Mouse (Mus musculus): Measurements from ENCODE around the gene Cd46. TPM values are rescaled to one million over a fixed set of nuclear protein-coding genes. Genes with fewer than 3 reads are reported as not detected.

Gene Cd46
- polyA plus RNA-seq (2012; rRNA removed) = 0.50 and 0.95 TPM in 2 replicates

DNA sequence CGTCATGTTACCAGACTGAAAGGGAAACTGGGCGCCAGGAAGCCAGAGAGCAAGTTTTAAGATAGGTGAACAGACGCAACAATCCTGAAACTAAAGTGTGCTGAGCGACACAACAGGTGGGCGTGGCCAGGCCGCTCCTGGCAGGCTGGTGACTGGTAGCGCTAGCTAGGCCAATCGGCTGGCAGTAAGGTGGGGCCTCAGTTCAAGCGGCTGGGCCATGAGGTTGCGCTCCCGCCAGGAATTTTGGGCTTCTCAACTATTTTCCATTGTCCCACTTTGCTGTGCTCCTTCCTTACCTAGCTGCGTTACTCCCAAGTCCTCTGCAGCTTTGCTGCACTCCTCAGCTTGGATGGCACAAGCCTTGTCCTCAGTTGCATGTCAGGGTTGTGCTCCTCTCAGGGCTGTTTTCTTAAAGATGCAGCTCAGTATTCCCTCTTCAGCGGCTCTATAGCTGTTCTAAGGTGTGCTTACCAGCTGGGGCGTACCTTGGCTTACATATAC is at the start of gene Cd46:
TSS of gene Cd46 (minus strand) at position 30 of the 501 bp plus-strand sequence.
- 0 out of 2 replicates have a peak, but pooled peaks have one; percentile 34 for TF ChIP-seq POLR2A (IDR thresholded peaks at IDR 0.05; ENCODE audit: borderline replicate concordance, extremely low read depth, low read depth, low read length)
- TF ChIP-seq CTCF (IDR thresholded peaks at IDR 0.05; ENCODE audit: insufficient read depth, low read length) = no peak
- H3K4me3 ChIP-seq (replicated peaks; ENCODE audit: extremely low read depth, low read depth, low read length) = peak within 1 kb of the TSS; percentile 73
- WGBS = 3% methylated on average over 14 of the region's 14 CpGs
- peaks cover 5% of the 10 kb centered on the region; the same call in 1 of the 2 replicates for H3K4me1 ChIP-seq (ENCODE audit: control insufficient read depth, insufficient read depth, low read length)
- peak; percentile 78 for DNase-seq

GRCm38 (mm10) chr1:195132070-195132469 is 40.0 kb upstream of the Cd46 start:
- no peak for TF ChIP-seq CTCF (IDR thresholded peaks at IDR 0.05; ENCODE audit: insufficient read depth, low read length)
- TF ChIP-seq POLR2A (IDR thresholded peaks at IDR 0.05; ENCODE audit: borderline replicate concordance, extremely low read depth, low read depth, low read length) = no peak
- H3K4me3 ChIP-seq (replicated peaks; ENCODE audit: extremely low read depth, low read depth, low read length) = no peak overlapping the region
- DNase-seq = no peak
- WGBS = 18% methylated on average over 3 of the region's 3 CpGs
- H3K4me1 ChIP-seq (ENCODE audit: control insufficient read depth, insufficient read depth, low read length) = peaks cover 4% of the 10 kb centered on the region

GRCm38 (mm10) chr1:195131675-195132015 is 39.6 kb upstream of the Cd46 start:
- Histone ChIP-seq H3K4me3 (replicated peaks; ENCODE audit: extremely low read depth, low read depth, low read length) (peak overlapping the region; percentile 99), H3K4me1 (ENCODE audit: control insufficient read depth, insufficient read depth, low read length) (peaks cover 4% of the 10 kb centered on the region)
- WGBS = 17% methylated on average over 4 of the region's 4 CpGs
- TF ChIP-seq POLR2A (IDR thresholded peaks at IDR 0.05; ENCODE audit: borderline replicate concordance, extremely low read depth, low read depth, low read length) = no peak
- DNase-seq = no peak

DNA sequence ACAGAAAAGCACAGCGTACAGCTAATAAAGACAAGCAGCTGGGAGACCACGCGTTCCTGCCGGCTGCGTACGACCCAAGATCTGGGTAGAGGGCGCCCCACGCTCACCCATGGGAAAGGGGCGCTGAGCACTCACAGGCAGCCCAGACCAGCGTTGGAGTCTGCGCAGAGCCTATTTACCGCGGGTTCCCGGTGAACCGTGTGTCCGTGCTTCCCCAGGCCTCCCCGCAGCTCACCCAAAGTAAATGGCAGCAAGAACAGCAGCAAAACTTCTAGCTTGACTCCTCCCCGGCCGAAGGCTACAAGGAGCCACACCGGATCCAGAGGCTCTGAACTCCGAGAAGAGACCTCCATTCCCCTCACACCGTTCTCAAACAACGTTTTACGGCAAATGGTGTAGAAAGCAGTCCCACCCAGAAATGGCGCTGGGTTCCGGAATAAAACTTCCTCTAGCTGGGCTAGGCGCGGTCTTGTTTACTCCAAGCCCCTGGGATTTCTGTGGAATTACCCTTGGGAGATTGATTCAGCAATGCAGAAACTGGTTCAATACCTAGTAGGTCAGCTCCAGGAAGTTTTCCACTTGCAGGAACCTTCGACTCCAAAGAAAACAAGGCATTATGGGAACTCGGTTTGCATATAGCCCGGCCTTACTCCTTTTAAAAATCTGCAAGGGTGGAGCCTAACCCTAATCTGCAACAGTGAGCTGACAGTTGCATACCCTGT is 39.1 kb upstream of the Cd46 start, which contains the start of gene Cr1l:
TSS of gene Cr1l (minus strand) at position 634 of the 722 bp plus-strand sequence.
- H3K4me1 ChIP-seq (ENCODE audit: control insufficient read depth, insufficient read depth, low read length) = peaks cover 4% of the 10 kb centered on the region
- TF ChIP-seq CTCF (IDR thresholded peaks at IDR 0.05; ENCODE audit: insufficient read depth, low read length) (peak; percentile 42; the same call in 1 of the 2 replicates), POLR2A (IDR thresholded peaks at IDR 0.05; ENCODE audit: borderline replicate concordance, extremely low read depth, low read depth, low read length) (peak; percentile 90; the same call in 1 of the 2 replicates)
- H3K4me3 ChIP-seq (replicated peaks; ENCODE audit: extremely low read depth, low read depth, low read length) = peak within 1 kb of the TSS; percentile 99
- DNase-seq = peak; percentile 87
- under 1% methylated on average over 31 of the region's 31 CpGs for WGBS

- no peak for TF ChIP-seq CTCF (IDR thresholded peaks at IDR 0.05; ENCODE audit: insufficient read depth, low read length)
- TF ChIP-seq POLR2A (IDR thresholded peaks at IDR 0.05; ENCODE audit: borderline replicate concordance, extremely low read depth, low read depth, low read length) = no peak
- Histone ChIP-seq H3K4me1 (ENCODE audit: control insufficient read depth, insufficient read depth, low read length) (peaks cover 4% of the 10 kb centered on the region), H3K4me3 (replicated peaks; ENCODE audit: extremely low read depth, low read depth, low read length) (peak overlapping the region; percentile 99)
- WGBS = 7% methylated on average over 2 of the region's 2 CpGs
- no peak for DNase-seq
Observed at GRCm38 (mm10) chr1:195130479-195130878, 38.4 kb upstream of the Cd46 start.

DNA sequence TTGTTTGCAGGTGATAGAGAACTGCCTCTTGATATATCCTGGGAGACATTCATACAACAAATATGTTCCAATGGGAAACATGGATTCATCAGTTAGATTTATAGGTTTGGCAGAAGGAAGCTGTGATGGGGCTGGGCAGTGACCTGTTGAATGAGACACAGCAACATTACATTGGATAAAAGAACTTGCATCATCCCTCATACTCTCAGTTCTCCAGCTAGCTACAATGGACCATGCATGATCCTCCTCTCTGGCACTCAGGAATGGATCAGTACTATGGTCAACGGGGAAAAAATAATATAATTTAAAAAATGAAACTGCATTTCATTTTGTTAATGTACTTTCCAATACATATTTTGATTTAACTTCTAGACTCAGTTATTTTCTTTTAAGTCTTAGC is 37.8 kb upstream of the Cd46 start:
- 62% methylated on average over 1 of the region's 1 CpGs for WGBS
- no peak overlapping the region for H3K4me3 ChIP-seq (replicated peaks; ENCODE audit: extremely low read depth, low read depth, low read length)
- no peak for TF ChIP-seq CTCF (IDR thresholded peaks at IDR 0.05; ENCODE audit: insufficient read depth, low read length)
- no peak for TF ChIP-seq POLR2A (IDR thresholded peaks at IDR 0.05; ENCODE audit: borderline replicate concordance, extremely low read depth, low read depth, low read length)

GRCm38 (mm10) chr1:195114414-195114813 is 22.4 kb upstream of the Cd46 start:
- Histone ChIP-seq H3K4me1 (ENCODE audit: control insufficient read depth, insufficient read depth, low read length) (no peaks in the 10 kb centered on the region), H3K4me3 (replicated peaks; ENCODE audit: extremely low read depth, low read depth, low read length) (no peak overlapping the region)
- 97% methylated on average over 1 of the region's 1 CpGs for WGBS
- TF ChIP-seq POLR2A (IDR thresholded peaks at IDR 0.05; ENCODE audit: borderline replicate concordance, extremely low read depth, low read depth, low read length) (no peak), CTCF (IDR thresholded peaks at IDR 0.05; ENCODE audit: insufficient read depth, low read length) (no peak)
- no peak for DNase-seq

More for the DNA sequence above, 37.8 kb upstream of the Cd46 start:
- peaks cover 4% of the 10 kb centered on the region for H3K4me1 ChIP-seq (ENCODE audit: control insufficient read depth, insufficient read depth, low read length)
- no peak for DNase-seq

DNA sequence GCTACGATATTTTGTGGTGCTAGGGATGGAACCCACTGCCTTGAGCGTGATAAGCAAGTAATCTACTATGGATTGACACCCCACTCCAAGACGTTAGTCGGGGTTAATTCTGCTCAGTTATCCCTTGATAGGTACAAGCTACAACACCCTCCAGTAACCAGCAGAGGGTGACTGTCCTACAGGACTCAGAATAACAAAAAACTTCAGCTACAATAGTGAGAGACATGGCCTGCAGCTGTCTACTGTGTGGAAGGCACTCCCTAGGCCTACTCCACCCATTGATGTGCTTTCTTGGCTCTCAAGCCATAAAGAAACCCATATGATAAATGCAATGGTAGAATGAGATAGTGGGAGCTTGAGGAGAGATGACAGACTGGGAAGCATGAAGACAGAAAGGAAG is 21.6 kb upstream of the Cd46 start:
- Histone ChIP-seq H3K4me1 (ENCODE audit: control insufficient read depth, insufficient read depth, low read length) (no peaks in the 10 kb centered on the region), H3K4me3 (replicated peaks; ENCODE audit: extremely low read depth, low read depth, low read length) (no peak overlapping the region)
- WGBS = 89% methylated on average over 4 of the region's 4 CpGs
- TF ChIP-seq CTCF (IDR thresholded peaks at IDR 0.05; ENCODE audit: insufficient read depth, low read length) (no peak), POLR2A (IDR thresholded peaks at IDR 0.05; ENCODE audit: borderline replicate concordance, extremely low read depth, low read depth, low read length) (no peak)
- DNase-seq = no peak

- Histone ChIP-seq H3K4me3 (replicated peaks; ENCODE audit: extremely low read depth, low read depth, low read length) (no peak overlapping the region), H3K4me1 (ENCODE audit: control insufficient read depth, insufficient read depth, low read length) (no peaks in the 10 kb centered on the region)
- DNase-seq = no peak
- WGBS = 35% methylated on average over 4 of the region's 4 CpGs
- TF ChIP-seq CTCF (IDR thresholded peaks at IDR 0.05; ENCODE audit: insufficient read depth, low read length) (no peak), POLR2A (IDR thresholded peaks at IDR 0.05; ENCODE audit: borderline replicate concordance, extremely low read depth, low read depth, low read length) (no peak)
Observed at GRCm38 (mm10) chr1:195100693-195101092, 8.6 kb upstream of the Cd46 start.

DNA sequence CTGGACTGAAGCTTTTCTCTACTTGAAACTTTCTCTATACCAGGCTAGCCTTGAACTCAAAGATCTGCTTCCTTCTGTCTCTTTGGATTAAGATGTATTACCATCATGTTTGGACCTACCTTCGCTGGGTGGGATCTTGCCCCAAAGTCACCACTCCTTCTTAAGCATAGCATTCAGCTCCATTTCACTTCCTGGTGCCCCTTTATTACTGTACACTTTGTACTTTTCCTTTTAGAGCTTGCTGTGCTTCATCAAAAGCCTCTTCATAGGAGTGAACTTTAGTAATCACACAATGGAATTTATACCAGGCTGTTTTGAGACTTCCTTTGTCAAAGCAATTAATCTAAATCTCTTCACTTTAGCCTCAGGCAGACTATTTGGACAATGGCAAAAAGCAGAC is 6.0 kb upstream of the Cd46 start:
- Histone ChIP-seq H3K4me1 (ENCODE audit: control insufficient read depth, insufficient read depth, low read length) (no peaks in the 10 kb centered on the region; the same call in 1 of the 2 replicates), H3K4me3 (replicated peaks; ENCODE audit: extremely low read depth, low read depth, low read length) (no peak overlapping the region)
- WGBS = 95% methylated on average over 1 of the region's 1 CpGs
- TF ChIP-seq POLR2A (IDR thresholded peaks at IDR 0.05; ENCODE audit: borderline replicate concordance, extremely low read depth, low read depth, low read length) (no peak), CTCF (IDR thresholded peaks at IDR 0.05; ENCODE audit: insufficient read depth, low read length) (no peak)
- DNase-seq = no peak
